Mouse (Mus musculus): ENCODE data around the gene Pdgfb. TPM values are rescaled to one million over a fixed set of nuclear protein-coding genes. Genes with fewer than 3 reads are reported as not detected.
A peak's percentile ranks its signal among the peaks of the same experiment; 100 is the strongest.

Pdgfb gene
- polyA plus RNA-seq, 1 experiment from 2014 or later = 3.1 TPM

GRCm38 (mm10) chr15:79970491-79970890 is 44.3 kb downstream of the Pdgfb start:
- no peaks in the 10 kb centered on the region for H3K27me3 ChIP-seq
- H3K9me3 ChIP-seq = no peaks in the 10 kb centered on the region
- no peak overlapping the region for H3K27ac ChIP-seq
- no peaks in the 10 kb centered on the region for H3K36me3 ChIP-seq
- H3K9ac ChIP-seq = no peak overlapping the region
- ATAC-seq (ENCODE audit: insufficient number of reproducible peaks, low FRiP score, low TSS enrichment, low read depth) = no peak
- H3K4me2 ChIP-seq = no peak overlapping the region
- H3K4me1 ChIP-seq = no peaks in the 10 kb centered on the region
- WGBS = 95% methylated on average over 18 of the region's 18 CpGs
- no peak overlapping the region for H3K4me3 ChIP-seq

DNA sequence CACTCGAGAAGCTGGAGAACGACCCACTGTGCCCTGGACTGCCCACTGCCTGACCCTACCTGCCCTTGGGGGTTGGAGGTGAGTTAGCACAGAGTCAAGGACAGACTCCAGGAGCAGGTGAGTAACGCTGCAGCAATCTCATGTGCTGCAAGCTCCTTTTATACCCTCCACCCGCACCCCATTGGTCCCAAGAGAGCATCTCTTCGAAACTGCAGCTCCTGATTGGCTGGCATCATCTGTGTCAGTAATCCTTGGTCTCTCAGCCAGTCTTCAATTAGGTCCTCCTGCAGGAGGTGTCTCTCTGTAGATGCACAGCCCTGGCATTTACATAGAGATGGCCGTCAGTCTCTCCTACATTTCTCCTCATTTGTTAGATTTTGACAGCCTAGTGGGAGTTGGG is 47.4 kb downstream of the Pdgfb start:
- no peaks in the 10 kb centered on the region for H3K36me3 ChIP-seq
- H3K9ac ChIP-seq = no peak overlapping the region
- no peaks in the 10 kb centered on the region for H3K9me3 ChIP-seq
- ATAC-seq (ENCODE audit: insufficient number of reproducible peaks, low FRiP score, low TSS enrichment, low read depth) = no peak
- WGBS = 75% methylated on average over 6 of the region's 6 CpGs
- peaks cover 4% of the 10 kb centered on the region; the same call in 1 of the 2 replicates for H3K4me1 ChIP-seq
- H3K27ac ChIP-seq = no peak overlapping the region
- H3K4me2 ChIP-seq = no peak overlapping the region
- H3K4me3 ChIP-seq = no peak overlapping the region
- no peaks in the 10 kb centered on the region for H3K27me3 ChIP-seq

GRCm38 (mm10) chr15:79964376-79964775 is 50.4 kb downstream of the Pdgfb start:
- 86% methylated on average over 7 of the region's 7 CpGs for WGBS
- H3K36me3 ChIP-seq = no peaks in the 10 kb centered on the region
- no peak for ATAC-seq (ENCODE audit: insufficient number of reproducible peaks, low FRiP score, low TSS enrichment, low read depth)

DNA sequence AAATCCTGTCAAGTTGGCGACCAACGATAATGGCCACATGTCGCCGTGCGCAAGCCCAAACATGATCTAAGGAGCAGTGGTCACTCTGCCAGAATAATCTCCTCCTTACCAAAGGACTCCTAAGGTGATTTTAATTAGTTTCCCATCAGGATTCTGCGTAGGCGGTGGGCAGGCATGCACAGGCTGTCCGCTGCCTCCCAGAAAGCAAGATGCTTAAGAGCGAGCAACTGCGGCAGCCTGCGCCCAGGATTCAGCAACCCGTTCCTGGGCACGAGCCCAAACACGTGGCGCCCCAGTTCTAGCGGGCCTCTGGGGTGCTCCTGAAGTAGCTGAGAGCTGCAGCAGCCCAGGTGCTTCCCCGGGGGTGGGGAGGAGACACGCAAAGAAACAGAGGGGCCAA is 52.1 kb downstream of the Pdgfb start:
- Histone ChIP-seq H3K4me3 (no peak overlapping the region), H3K27ac (no peak overlapping the region), H3K4me2 (no peak overlapping the region), H3K4me1 (peaks cover 4% of the 10 kb centered on the region; the same call in 1 of the 2 replicates), H3K9me3 (no peaks in the 10 kb centered on the region), H3K27me3 (no peaks in the 10 kb centered on the region), H3K9ac (no peak overlapping the region), H3K36me3 (no peaks in the 10 kb centered on the region)
- WGBS = 68% methylated on average over 18 of the region's 18 CpGs
- no peak for ATAC-seq (ENCODE audit: insufficient number of reproducible peaks, low FRiP score, low TSS enrichment, low read depth)

More at GRCm38 (mm10) chr15:79964376-79964775, 50.4 kb downstream of the Pdgfb start:
- H3K4me1 ChIP-seq = peaks cover 4% of the 10 kb centered on the region; the same call in 1 of the 2 replicates
- no peak overlapping the region for H3K4me3 ChIP-seq
- no peaks in the 10 kb centered on the region for H3K27me3 ChIP-seq
- H3K4me2 ChIP-seq = no peak overlapping the region
- H3K9ac ChIP-seq = no peak overlapping the region
- no peak overlapping the region for H3K27ac ChIP-seq
- no peaks in the 10 kb centered on the region for H3K9me3 ChIP-seq

DNA sequence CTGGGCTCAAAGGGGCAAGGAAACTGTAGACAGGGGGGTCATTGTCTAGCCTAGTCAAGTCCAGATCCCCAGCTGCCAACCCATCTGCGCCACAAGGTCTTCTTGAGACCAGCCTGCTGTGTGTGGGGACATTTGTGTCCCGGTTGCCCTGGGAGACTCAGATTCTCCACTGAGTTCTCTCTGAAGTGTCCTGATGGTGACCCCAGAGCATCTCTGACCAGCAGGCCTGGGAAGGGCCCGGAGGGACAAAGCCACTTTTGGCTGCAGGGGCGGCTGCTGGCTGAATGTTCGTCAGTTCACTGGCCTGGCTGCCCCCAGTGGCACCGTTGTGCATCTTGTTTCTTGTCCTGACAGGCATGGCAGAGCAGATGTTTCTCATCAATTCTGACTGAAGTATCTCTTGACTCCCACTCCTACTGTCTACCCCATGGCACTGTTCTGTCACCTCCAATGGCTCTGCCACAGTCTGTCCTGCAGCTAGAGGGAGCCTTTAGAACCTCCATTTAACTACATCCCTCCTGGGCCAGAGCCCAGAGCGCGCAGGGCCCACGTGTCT is 53.3 kb downstream of the Pdgfb start:
- H3K4me2 ChIP-seq = no peak overlapping the region
- H3K27me3 ChIP-seq = no peaks in the 10 kb centered on the region
- no peak overlapping the region for H3K4me3 ChIP-seq
- no peaks in the 10 kb centered on the region for H3K36me3 ChIP-seq
- no peak overlapping the region for H3K9ac ChIP-seq
- ATAC-seq (ENCODE audit: insufficient number of reproducible peaks, low FRiP score, low TSS enrichment, low read depth) = 0 out of 2 replicates have a peak, but pooled peaks have one; percentile 28
- no peak overlapping the region for H3K27ac ChIP-seq
- H3K9me3 ChIP-seq = no peaks in the 10 kb centered on the region
- WGBS = 66% methylated on average over 9 of the region's 9 CpGs
- H3K4me1 ChIP-seq = peaks cover 4% of the 10 kb centered on the region; the same call in 1 of the 2 replicates

DNA sequence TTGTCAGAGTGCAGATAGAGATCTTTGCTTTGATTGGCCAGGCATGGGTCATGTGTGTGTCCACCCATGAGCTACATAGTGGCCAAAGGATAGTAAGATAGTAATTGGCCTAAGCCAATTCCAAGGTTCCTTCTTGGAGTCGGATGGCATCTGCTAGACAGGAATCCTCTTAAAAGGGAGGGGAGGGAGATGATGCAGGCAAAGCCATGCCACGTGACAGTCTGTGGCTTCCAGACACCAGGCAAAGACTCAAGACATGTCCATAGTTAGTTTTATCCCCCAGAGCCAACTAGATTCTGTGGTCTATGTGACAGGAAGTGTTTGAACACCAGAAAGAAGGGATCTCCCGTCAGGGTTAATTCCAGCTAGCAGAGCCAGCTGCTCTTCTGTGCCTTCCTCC is 56.4 kb downstream of the Pdgfb start:
- Histone ChIP-seq H3K27me3 (no peaks in the 10 kb centered on the region), H3K4me1 (peaks cover 7% of the 10 kb centered on the region), H3K27ac (no peak overlapping the region), H3K36me3 (no peaks in the 10 kb centered on the region), H3K4me3 (no peak overlapping the region), H3K9me3 (no peaks in the 10 kb centered on the region), H3K9ac (no peak overlapping the region), H3K4me2 (no peak overlapping the region)
- no peak for ATAC-seq (ENCODE audit: insufficient number of reproducible peaks, low FRiP score, low TSS enrichment, low read depth)
- 43% methylated on average over 3 of the region's 3 CpGs for WGBS

- ATAC-seq (ENCODE audit: insufficient number of reproducible peaks, low FRiP score, low TSS enrichment, low read depth) = no peak
- H3K27me3 ChIP-seq = no peaks in the 10 kb centered on the region
- 83% methylated on average over 8 of the region's 8 CpGs for WGBS
Observed at GRCm38 (mm10) chr15:79956559-79956958, 58.2 kb downstream of the Pdgfb start.

GRCm38 (mm10) chr15:79953470-79953869 is 61.3 kb downstream of the Pdgfb start:
- H3K27me3 ChIP-seq = no peaks in the 10 kb centered on the region
- H3K4me2 ChIP-seq = no peak overlapping the region
- peaks cover 44% of the 10 kb centered on the region for H3K4me1 ChIP-seq
- H3K4me3 ChIP-seq = no peak overlapping the region
- H3K9ac ChIP-seq = no peak overlapping the region
- no peaks in the 10 kb centered on the region for H3K9me3 ChIP-seq
- H3K36me3 ChIP-seq = no peaks in the 10 kb centered on the region
- no peak for ATAC-seq (ENCODE audit: insufficient number of reproducible peaks, low FRiP score, low TSS enrichment, low read depth)
- no peak overlapping the region for H3K27ac ChIP-seq
- WGBS = 68% methylated on average over 7 of the region's 7 CpGs

More at GRCm38 (mm10) chr15:79956559-79956958, 58.2 kb downstream of the Pdgfb start:
- no peak overlapping the region for H3K4me3 ChIP-seq
- peaks cover 20% of the 10 kb centered on the region for H3K4me1 ChIP-seq
- no peaks in the 10 kb centered on the region for H3K36me3 ChIP-seq
- no peak overlapping the region for H3K9ac ChIP-seq
- H3K9me3 ChIP-seq = no peaks in the 10 kb centered on the region
- no peak overlapping the region for H3K27ac ChIP-seq
- no peak overlapping the region for H3K4me2 ChIP-seq

DNA sequence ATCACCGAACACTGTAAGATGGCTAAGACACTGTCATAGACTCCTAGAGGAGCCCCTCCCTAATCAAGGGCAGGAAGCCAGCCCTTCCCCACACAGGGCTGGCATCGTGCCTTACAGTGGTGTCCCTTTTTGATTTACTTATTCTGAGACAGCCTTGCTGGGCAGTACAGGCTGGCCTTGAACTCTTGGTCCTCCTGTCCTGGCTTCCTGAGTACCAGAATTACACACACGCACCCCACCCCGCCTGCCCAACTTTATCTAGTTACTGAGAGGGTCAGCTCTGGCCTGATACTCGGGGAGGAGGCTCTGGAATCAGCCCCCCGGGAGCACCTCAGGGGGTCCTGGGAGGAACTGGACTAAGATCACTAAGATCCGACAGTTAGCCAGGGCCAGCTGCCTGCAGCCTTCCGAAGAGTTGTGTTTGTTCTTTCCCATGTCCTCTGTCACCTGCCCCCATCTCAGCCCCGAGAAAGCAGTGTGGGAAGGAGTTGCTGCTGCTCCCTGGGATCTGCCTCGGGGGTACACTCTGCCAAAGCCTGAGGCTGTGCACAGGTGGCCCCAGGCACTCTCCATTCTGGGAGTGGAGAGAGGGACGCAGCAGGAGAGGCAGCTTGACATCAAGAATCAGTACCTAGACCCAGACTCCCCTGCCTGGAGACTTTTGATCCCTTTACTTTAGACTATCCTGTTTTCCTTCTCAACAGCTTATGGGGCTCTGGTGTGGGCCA is 62.1 kb downstream of the Pdgfb start:
- no peak overlapping the region for H3K9ac ChIP-seq

DNA sequence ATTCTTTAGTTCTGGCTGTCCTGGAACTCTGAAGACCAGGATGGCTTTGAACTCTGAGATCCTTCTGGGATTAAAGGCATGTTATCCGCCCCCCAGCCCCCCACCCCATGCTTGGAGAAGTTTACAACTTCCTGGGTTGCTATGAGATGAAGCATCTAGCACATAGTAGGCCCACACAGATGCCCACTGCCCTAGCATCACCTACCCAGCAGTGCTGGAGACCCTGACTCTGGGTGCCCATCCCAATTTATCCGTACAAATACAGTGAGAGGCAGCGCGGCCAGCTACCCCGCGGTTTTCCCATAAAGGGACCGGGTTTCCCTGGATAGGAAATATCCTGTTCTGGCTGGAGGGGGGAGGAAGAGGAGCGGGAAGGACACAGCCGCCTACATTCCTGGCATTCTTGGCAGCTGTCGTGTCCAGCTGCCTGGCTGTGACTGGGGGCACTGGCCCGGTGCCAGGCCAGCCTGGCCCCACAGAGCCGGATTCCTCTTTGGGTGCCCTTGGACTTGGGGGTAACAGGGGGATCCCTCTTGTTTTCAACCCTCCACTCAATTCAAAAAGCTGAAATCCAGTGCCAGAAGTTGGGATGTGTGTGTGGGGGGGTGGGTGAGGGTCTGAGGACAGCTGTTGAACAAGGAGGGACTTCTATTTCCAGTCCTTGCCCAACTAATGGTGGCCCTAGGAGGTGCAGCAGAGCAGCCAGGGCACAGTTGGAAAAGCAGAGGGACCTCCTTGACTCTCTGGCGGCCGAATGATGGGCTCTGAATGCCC is 62.9 kb downstream of the Pdgfb start:
- peaks cover 44% of the 10 kb centered on the region for H3K4me1 ChIP-seq
- no peak overlapping the region for H3K4me2 ChIP-seq
- no peak overlapping the region for H3K9ac ChIP-seq
- H3K27ac ChIP-seq = peak overlapping the region; percentile 30
- no peak overlapping the region for H3K4me3 ChIP-seq
- WGBS = 28% methylated on average over 14 of the region's 14 CpGs
- no peaks in the 10 kb centered on the region for H3K27me3 ChIP-seq
- H3K9me3 ChIP-seq = no peaks in the 10 kb centered on the region
- H3K36me3 ChIP-seq = no peaks in the 10 kb centered on the region
- 0 out of 2 replicates have a peak, but pooled peaks have one; percentile 30 for ATAC-seq (ENCODE audit: insufficient number of reproducible peaks, low FRiP score, low TSS enrichment, low read depth)

More for the DNA sequence above, 62.1 kb downstream of the Pdgfb start:
- Histone ChIP-seq H3K4me1 (peaks cover 44% of the 10 kb centered on the region), H3K27me3 (no peaks in the 10 kb centered on the region), H3K36me3 (no peaks in the 10 kb centered on the region), H3K4me3 (no peak overlapping the region), H3K27ac (peak overlapping the region; percentile 30), H3K4me2 (no peak overlapping the region), H3K9me3 (no peaks in the 10 kb centered on the region)
- WGBS = 47% methylated on average over 11 of the region's 11 CpGs
- ATAC-seq (ENCODE audit: insufficient number of reproducible peaks, low FRiP score, low TSS enrichment, low read depth) = no peak

GRCm38 (mm10) chr15:79951226-79951625 is 63.6 kb downstream of the Pdgfb start:
- WGBS = 65% methylated on average over 6 of the region's 6 CpGs
- Histone ChIP-seq H3K27ac (peak overlapping the region; percentile 30), H3K36me3 (no peaks in the 10 kb centered on the region), H3K27me3 (no peaks in the 10 kb centered on the region), H3K4me1 (peaks cover 46% of the 10 kb centered on the region), H3K9ac (no peak overlapping the region), H3K4me3 (no peak overlapping the region), H3K9me3 (no peaks in the 10 kb centered on the region), H3K4me2 (no peak overlapping the region)
- no peak for ATAC-seq (ENCODE audit: insufficient number of reproducible peaks, low FRiP score, low TSS enrichment, low read depth)
